Mouse (Mus musculus) liver, postnatal 0 days (tissue): Measurements from ENCODE around the gene Plekha7. TPM values are rescaled to one million over a fixed set of nuclear protein-coding genes. Genes with fewer than 3 reads are reported as not detected.
A peak's percentile ranks its signal among the peaks of the same experiment; 100 is the strongest.

Source experiments
- ATAC-seq: fragments of 200-750 bp; cut with Nextera tagmentation; 2 replicates; pipeline ENCODE4 v1.8.0; 2017; ENCODE audit warnings: mild to moderate bottlenecking, moderate library complexity
- DNase-seq: peaks from one replicate; pipeline ENCODE4 v3.0.0-alpha.2; 2016
- H3K27ac ChIP-seq: fragments of 300-500 bp; sonication (generic); 2 replicates; pipeline ENCODE4 v1.5.1; 2014; ENCODE audit warnings: antibody characterized with exemption, moderate library complexity, mild to moderate bottlenecking, low read depth
- H3K27me3 ChIP-seq: fragments of 300-500 bp; sonication (generic); 2 replicates; pipeline ENCODE4 v1.6.1; 2014; ENCODE audit warnings: low read length, control low read depth, mixed read lengths; ENCODE audit not compliant: insufficient read depth
- H3K36me3 ChIP-seq: fragments of 300-500 bp; sonication (generic); replicated peaks from 2 replicates; pipeline ENCODE4 v1.6.1; 2014; ENCODE audit warnings: mild to moderate bottlenecking, control low read depth, low read length, moderate library complexity, mixed read lengths; ENCODE audit not compliant: insufficient read depth
- H3K4me1 ChIP-seq: fragments of 300-500 bp; sonication (generic); 2 replicates; pipeline ENCODE4 v1.6.1; 2014; ENCODE audit warnings: antibody characterized with exemption, mild to moderate bottlenecking, control low read depth; ENCODE audit not compliant: insufficient read depth
- H3K4me2 ChIP-seq: fragments of 300-500 bp; sonication (generic); 2 replicates; pipeline ENCODE4 v1.6.1; 2014; ENCODE audit warnings: low read depth, mild to moderate bottlenecking, low read length, moderate library complexity, mixed read lengths
- H3K4me3 ChIP-seq: fragments of 300-500 bp; sonication (generic); 2 replicates; pipeline ENCODE4 v1.5.1; 2014; ENCODE audit warnings: low read depth, low read length
- H3K9ac ChIP-seq: fragments of 300-500 bp; sonication (generic); replicated peaks from 2 replicates; pipeline ENCODE4 v1.6.1; 2014; ENCODE audit warnings: mild to moderate bottlenecking, moderate library complexity
- H3K9me3 ChIP-seq: fragments of 300-500 bp; sonication (generic); 2 replicates; pipeline ENCODE4 v1.6.1; 2016; ENCODE audit warnings: mild to moderate bottlenecking, control low read depth, low read length, mixed read lengths
- CTCF ChIP-seq: sonication (generic); IDR thresholded peaks from 2 replicates; pipeline ENCODE4 v1.5.1; 2016; ENCODE audit warnings: antibody characterized with exemption, low read depth
- EP300 ChIP-seq: IDR thresholded peaks from 2 replicates; pipeline ENCODE4 v1.6.1; 2016; ENCODE audit warnings: antibody characterized with exemption, low read depth, mild to moderate bottlenecking
- WGBS: fragments of 180-500 bp; shearing (Covaris S2); extraction: QIAGEN DNeasy Blood & Tissue Kit; methylation state at CpG from one replicate; pipeline ENCODE4 v1.1.7; 2014; ENCODE audit not compliant: insufficient replicate concordance; 5-methylcytosine and 5-hydroxymethylcytosine counted together
- polyA plus RNA-seq: library from polyadenylated mRNA; unstranded; fragments of >200 nt; fragmentation: Nextera tagmentation; extraction: Ambion mirVana; gene quantifications from 2 replicates; pipeline ENCODE4 v1.2.1, GENCODE M21; 2015

Plekha7 gene
- polyA plus RNA-seq, 1 experiment from 2014 or later = 1.8 TPM

DNA sequence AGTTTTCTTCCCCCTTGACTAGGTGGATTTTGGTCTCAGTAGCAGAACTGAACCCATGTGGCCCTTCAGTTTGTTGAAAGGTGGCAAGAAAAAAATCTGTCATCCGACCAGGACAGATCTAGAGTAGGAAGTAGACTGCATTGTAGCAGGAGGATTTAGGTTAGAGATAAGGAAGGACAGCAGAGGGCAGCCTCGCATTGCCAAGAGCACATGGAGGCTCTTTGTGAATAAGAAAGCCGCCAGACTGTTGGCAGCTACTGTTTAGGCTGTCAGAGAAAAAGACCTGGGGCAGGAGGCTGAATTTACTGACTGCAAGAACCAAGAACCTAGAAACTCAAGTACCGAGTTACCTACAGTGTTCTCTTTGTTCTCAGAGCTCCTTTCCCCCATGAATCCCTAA, 176.8 kb downstream of the Plekha7 start:
- WGBS = 20% methylated on average over 4 of the region's 4 CpGs

DNA sequence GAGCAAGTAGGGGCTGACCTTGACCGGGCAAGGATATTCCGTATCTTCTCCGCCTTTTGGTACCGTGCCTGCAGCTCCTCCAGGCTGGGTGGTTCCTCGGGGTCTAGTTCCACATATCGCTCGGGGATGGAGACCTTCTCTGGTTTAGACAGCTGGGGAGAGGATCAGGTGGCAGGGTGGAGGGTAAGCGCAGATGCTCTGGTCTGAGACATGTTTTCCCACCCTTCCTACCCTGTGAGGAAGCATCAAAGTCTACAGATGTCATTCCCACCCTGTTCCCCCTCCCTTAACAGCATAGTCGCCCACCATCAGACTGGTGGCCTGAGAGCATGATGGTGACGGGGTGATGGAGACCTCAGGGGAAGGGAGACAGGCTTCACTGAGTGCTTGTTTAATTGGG, 178.8 kb downstream of the Plekha7 start:
- no peak overlapping the region for H3K9ac ChIP-seq
- 69% methylated on average over 10 of the region's 10 CpGs for WGBS
- no peaks in the 10 kb centered on the region for H3K27me3 ChIP-seq

More for the DNA sequence above, 176.8 kb downstream of the Plekha7 start:
- Histone ChIP-seq H3K36me3 (no peaks in the 10 kb centered on the region), H3K27me3 (no peaks in the 10 kb centered on the region), H3K4me2 (no peak overlapping the region), H3K9ac (no peak overlapping the region), H3K27ac (no peak overlapping the region), H3K4me1 (no peaks in the 10 kb centered on the region), H3K9me3 (no peaks in the 10 kb centered on the region), H3K4me3 (no peak overlapping the region)
- TF ChIP-seq CTCF = peak; percentile 32
- TF ChIP-seq EP300 = no peak
- ATAC-seq (no peak), DNase-seq (no peak)

DNA sequence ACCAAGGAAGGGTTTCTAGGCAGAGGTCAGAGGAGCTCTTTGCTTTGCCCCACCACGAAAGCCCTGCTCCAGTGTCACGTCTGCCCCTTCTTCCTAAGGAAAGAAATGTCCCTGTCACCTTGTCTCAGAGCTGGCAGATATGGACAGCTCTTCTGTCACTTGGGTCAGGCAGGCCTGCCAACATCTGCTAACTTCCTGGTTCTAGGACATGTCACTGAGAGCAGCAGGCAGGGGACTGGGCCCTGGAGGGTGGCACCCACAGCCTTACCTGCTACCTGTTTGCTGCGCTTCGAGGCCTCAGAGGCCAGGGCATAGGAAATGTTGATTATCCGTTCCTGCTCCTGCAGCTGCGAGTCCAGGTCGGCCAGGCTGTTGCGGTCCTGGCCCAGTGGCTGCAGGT, 179.9 kb downstream of the Plekha7 start:
- no peak for TF ChIP-seq CTCF
- no peak for TF ChIP-seq EP300
- Histone ChIP-seq H3K4me2 (no peak overlapping the region), H3K9me3 (no peaks in the 10 kb centered on the region), H3K36me3 (no peaks in the 10 kb centered on the region), H3K27me3 (no peaks in the 10 kb centered on the region), H3K4me3 (no peak overlapping the region), H3K27ac (no peak overlapping the region), H3K9ac (no peak overlapping the region), H3K4me1 (no peaks in the 10 kb centered on the region)
- 80% methylated on average over 8 of the region's 8 CpGs for WGBS
- DNase-seq = no peak
- ATAC-seq = no peak

More for the DNA sequence above, 178.8 kb downstream of the Plekha7 start:
- H3K9me3 ChIP-seq = no peaks in the 10 kb centered on the region
- DNase-seq = no peak
- no peak overlapping the region for H3K27ac ChIP-seq
- TF ChIP-seq CTCF = no peak
- TF ChIP-seq EP300 = no peak
- no peak for ATAC-seq
- H3K36me3 ChIP-seq = no peaks in the 10 kb centered on the region
- H3K4me1 ChIP-seq = no peaks in the 10 kb centered on the region
- H3K4me3 ChIP-seq = no peak overlapping the region
- no peak overlapping the region for H3K4me2 ChIP-seq

DNA sequence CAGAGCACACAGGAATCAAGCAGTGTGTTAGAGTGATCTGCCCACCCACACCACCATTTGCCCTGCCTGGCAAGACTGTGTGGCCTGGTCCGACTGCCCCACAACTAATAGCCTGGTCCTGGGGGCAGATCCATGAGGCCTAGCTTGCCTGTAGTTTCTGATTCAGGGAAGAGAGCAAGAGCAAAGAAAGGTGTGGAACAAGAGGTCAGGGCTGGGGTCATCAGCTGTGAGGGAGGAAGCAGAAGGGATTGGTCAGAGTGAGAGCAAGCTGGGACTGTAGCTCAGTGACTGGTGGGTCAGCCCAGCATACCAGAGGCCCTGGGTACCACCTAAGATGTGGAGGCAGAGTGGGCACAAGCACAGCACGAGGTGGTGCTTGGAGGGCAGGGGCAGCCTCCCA, 181.1 kb downstream of the Plekha7 start:
- no peak overlapping the region for H3K4me2 ChIP-seq
- no peak overlapping the region for H3K9ac ChIP-seq
- H3K27me3 ChIP-seq = no peaks in the 10 kb centered on the region
- no peak overlapping the region for H3K27ac ChIP-seq
- H3K4me1 ChIP-seq = no peaks in the 10 kb centered on the region
- DNase-seq (no peak), ATAC-seq (no peak)
- no peaks in the 10 kb centered on the region for H3K9me3 ChIP-seq
- TF ChIP-seq CTCF (no peak), EP300 (no peak)
- WGBS = 69% methylated on average over 2 of the region's 2 CpGs
- no peak overlapping the region for H3K4me3 ChIP-seq
- H3K36me3 ChIP-seq = no peaks in the 10 kb centered on the region

DNA sequence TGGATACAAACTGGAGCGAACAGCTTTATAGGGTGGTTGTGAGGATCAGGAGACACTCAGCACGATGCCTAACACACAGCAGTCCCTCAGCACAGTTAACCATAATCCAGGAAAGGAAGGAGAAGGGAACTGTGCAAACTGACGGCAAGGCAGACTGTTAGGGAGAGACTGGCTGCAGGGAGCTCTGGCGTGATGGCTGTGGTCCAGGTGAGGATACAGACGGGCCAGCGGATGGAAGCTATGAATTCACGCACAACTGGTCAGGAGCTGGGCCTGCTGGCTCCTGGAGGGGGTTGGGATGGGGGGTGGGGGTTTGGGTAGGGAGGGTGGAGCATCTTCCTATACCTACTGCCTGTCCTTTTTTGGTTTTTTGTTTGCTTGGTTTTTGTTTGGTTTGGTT, 182.5 kb downstream of the Plekha7 start:
- DNase-seq (no peak), ATAC-seq (no peak)
- Histone ChIP-seq H3K4me3 (no peak overlapping the region), H3K27me3 (no peaks in the 10 kb centered on the region), H3K9ac (no peak overlapping the region), H3K4me1 (no peaks in the 10 kb centered on the region; the same call in 1 of the 2 replicates), H3K9me3 (no peaks in the 10 kb centered on the region), H3K27ac (no peak overlapping the region), H3K36me3 (no peaks in the 10 kb centered on the region), H3K4me2 (no peak overlapping the region)
- TF ChIP-seq CTCF (no peak), EP300 (no peak)
- 77% methylated on average over 7 of the region's 7 CpGs for whole genome bisulfite sequencing

DNA sequence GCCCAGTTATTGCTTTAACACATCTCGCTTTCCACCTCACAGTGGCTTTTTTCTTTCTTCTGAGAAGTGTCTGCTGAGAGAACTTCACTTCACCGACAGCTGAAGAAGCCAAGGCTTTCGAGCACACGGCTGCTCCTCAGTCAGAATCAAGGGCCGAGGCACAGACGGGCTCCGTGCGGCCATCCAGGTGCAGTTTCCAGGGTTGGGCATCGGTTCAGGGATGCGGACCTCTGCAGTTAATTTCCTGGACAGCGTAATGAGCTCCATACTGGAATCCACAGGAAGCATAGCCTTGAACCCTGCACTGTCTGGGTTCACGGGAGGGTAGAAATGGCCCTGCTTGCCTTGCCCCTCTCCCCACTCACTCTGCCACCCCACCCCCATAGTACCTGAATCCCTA, 184.1 kb downstream of the Plekha7 start:
- Histone ChIP-seq H3K27ac (no peak overlapping the region), H3K4me2 (no peak overlapping the region), H3K4me3 (no peak overlapping the region), H3K9ac (no peak overlapping the region), H3K9me3 (no peaks in the 10 kb centered on the region; the same call in 1 of the 2 replicates), H3K4me1 (no peaks in the 10 kb centered on the region; the same call in 1 of the 2 replicates), H3K36me3 (no peaks in the 10 kb centered on the region), H3K27me3 (no peaks in the 10 kb centered on the region)
- 85% methylated on average over 12 of the region's 12 CpGs for WGBS
- ATAC-seq = no peak
- TF ChIP-seq CTCF = no peak
- TF ChIP-seq EP300 = no peak
- no peak for DNase-seq

DNA sequence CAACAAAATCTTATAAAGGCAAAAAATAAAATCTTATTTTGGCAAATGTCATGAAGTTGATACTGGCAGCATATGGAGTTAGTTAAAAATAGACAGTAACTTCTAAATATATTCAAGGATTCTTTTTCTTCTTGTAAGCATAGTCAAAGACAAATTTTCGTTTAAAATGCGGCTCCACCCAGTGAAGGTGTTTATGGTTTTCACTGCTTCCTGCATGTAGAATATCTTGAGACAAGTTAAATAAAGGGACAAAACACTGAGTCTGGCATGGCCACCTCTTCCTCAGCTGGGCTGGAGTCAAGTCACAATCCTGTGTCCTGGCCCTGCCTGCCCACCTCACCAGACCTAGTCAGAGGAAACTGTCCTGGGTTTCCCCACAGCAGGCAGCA, 184.6 kb downstream of the Plekha7 start:
- no peaks in the 10 kb centered on the region for H3K27me3 ChIP-seq
- H3K27ac ChIP-seq = no peak overlapping the region
- TF ChIP-seq EP300 (no peak), CTCF (no peak)
- no peaks in the 10 kb centered on the region; the same call in 1 of the 2 replicates for H3K9me3 ChIP-seq
- no peaks in the 10 kb centered on the region; the same call in 1 of the 2 replicates for H3K4me1 ChIP-seq
- no peak overlapping the region for H3K9ac ChIP-seq
- ATAC-seq (no peak), DNase-seq (no peak)
- WGBS = 63% methylated on average over 2 of the region's 2 CpGs
- no peaks in the 10 kb centered on the region for H3K36me3 ChIP-seq
- H3K4me3 ChIP-seq = no peak overlapping the region
- H3K4me2 ChIP-seq = no peak overlapping the region
